Mouse (Mus musculus) kidney, embryonic 15.5 days (tissue): Measurements from ENCODE around the gene Iars. TPM values are rescaled to one million over a fixed set of nuclear protein-coding genes. Genes with fewer than 3 reads are reported as not detected.

Source experiments
- ATAC-seq: fragments of 200-750 bp; cut with Nextera tagmentation; replicated peaks from 2 replicates; pipeline ENCODE4 v1.8.0; 2017; ENCODE audit warnings: moderate TSS enrichment; ENCODE audit not compliant: low FRiP score
- H3K27ac ChIP-seq: fragments of 300-500 bp; sonication (generic); 2 replicates; pipeline ENCODE4 v1.5.1; 2015; ENCODE audit warnings: mild to moderate bottlenecking, inconsistent platforms
- H3K27me3 ChIP-seq: fragments of 300-500 bp; sonication (generic); 2 replicates; pipeline ENCODE4 v1.6.1; 2015; ENCODE audit warnings: inconsistent platforms
- H3K36me3 ChIP-seq: fragments of 300-500 bp; sonication (generic); 2 replicates; pipeline ENCODE4 v1.6.1; 2015; ENCODE audit warnings: inconsistent platforms
- H3K4me1 ChIP-seq: fragments of 300-500 bp; sonication (generic); 2 replicates; pipeline ENCODE4 v1.6.1; 2015; ENCODE audit warnings: inconsistent platforms
- H3K4me2 ChIP-seq: fragments of 300-500 bp; sonication (generic); 2 replicates; pipeline ENCODE4 v1.6.1; 2015; ENCODE audit warnings: moderate library complexity, mild to moderate bottlenecking, inconsistent platforms
- H3K4me3 ChIP-seq: fragments of 300-500 bp; sonication (generic); replicated peaks from 2 replicates; pipeline ENCODE4 v1.5.1; 2015; ENCODE audit warnings: mild to moderate bottlenecking, inconsistent platforms
- H3K9ac ChIP-seq: fragments of 300-500 bp; sonication (generic); 2 replicates; pipeline ENCODE4 v1.6.1; 2015; ENCODE audit warnings: mild to moderate bottlenecking, inconsistent platforms
- H3K9me3 ChIP-seq: fragments of 300-500 bp; sonication (generic); replicated peaks from 2 replicates; pipeline ENCODE4 v1.6.1; 2016; ENCODE audit warnings: inconsistent platforms
- WGBS: fragments of 180-500 bp; shearing (Covaris S2); methylation state at CpG from one replicate; pipeline ENCODE4 v1.1.7; 2015; ENCODE audit warnings: mixed read lengths; 5-methylcytosine and 5-hydroxymethylcytosine counted together
- polyA plus RNA-seq: library from polyadenylated mRNA; unstranded; fragments of >200 nt; fragmentation: Nextera tagmentation; extraction: Ambion mirVana; gene quantifications from 2 replicates; pipeline ENCODE4 v1.2.1, GENCODE M21; 2015

Iars gene
- 83.0 and 83.7 TPM in 2 replicates for polyA plus RNA-seq

- Histone ChIP-seq H3K4me3 (peak within 1 kb of the TSS; percentile 94), H3K36me3 (peaks cover 24% of the 10 kb centered on the region), H3K9me3 (no peaks in the 10 kb centered on the region), H3K4me1 (peaks cover 18% of the 10 kb centered on the region), H3K9ac (peak within 1 kb of the TSS; percentile 88), H3K4me2 (peak within 1 kb of the TSS; percentile 84), H3K27ac (peak within 1 kb of the TSS; percentile 84), H3K27me3 (no peaks in the 10 kb centered on the region)
- ATAC-seq, result peak; percentile 100
- WGBS, result 5% methylated on average over 26 of the region's 26 CpGs
Observed at GRCm38 (mm10) chr13:49681351-49682232, at the start of gene Iars. Iars (plus strand) TSS chr13:49682100.

GRCm38 (mm10) chr13:49639965-49640364, 41.9 kb upstream of the Iars start:
- Histone ChIP-seq H3K36me3 (peaks cover 13% of the 10 kb centered on the region), H3K4me2 (no peak overlapping the region), H3K27me3 (no peaks in the 10 kb centered on the region), H3K27ac (no peak overlapping the region), H3K9ac (no peak overlapping the region), H3K9me3 (no peaks in the 10 kb centered on the region), H3K4me1 (no peaks in the 10 kb centered on the region), H3K4me3 (no peak overlapping the region)
- no peak for ATAC-seq
- 94% methylated on average over 2 of the region's 2 CpGs for WGBS

- H3K9ac ChIP-seq, result no peak overlapping the region
- no peak for ATAC-seq
- no peak overlapping the region for H3K4me2 ChIP-seq
- no peak overlapping the region for H3K4me3 ChIP-seq
- WGBS, result 78% methylated on average over 6 of the region's 6 CpGs
- H3K27ac ChIP-seq, result no peak overlapping the region
- no peaks in the 10 kb centered on the region for H3K27me3 ChIP-seq
- no peaks in the 10 kb centered on the region for H3K4me1 ChIP-seq
- H3K9me3 ChIP-seq, result no peaks in the 10 kb centered on the region
- peaks cover 9% of the 10 kb centered on the region; the same call in 1 of the 2 replicates for H3K36me3 ChIP-seq
Observed at GRCm38 (mm10) chr13:49642650-49643049, 39.2 kb upstream of the Iars start.

GRCm38 (mm10) chr13:49643669-49644362, 38.1 kb upstream of the Iars start:
- no peak overlapping the region for H3K9ac ChIP-seq
- H3K36me3 ChIP-seq, result peaks cover 13% of the 10 kb centered on the region
- no peak overlapping the region for H3K4me2 ChIP-seq
- no peak overlapping the region for H3K4me3 ChIP-seq
- no peaks in the 10 kb centered on the region for H3K4me1 ChIP-seq
- H3K27me3 ChIP-seq, result no peaks in the 10 kb centered on the region
- ATAC-seq, result no peak
- H3K27ac ChIP-seq, result no peak overlapping the region
- H3K9me3 ChIP-seq, result no peaks in the 10 kb centered on the region

GRCm38 (mm10) chr13:49644731-49645529, 37.0 kb upstream of the Iars start:
- Histone ChIP-seq H3K4me3 (no peak overlapping the region), H3K9ac (no peak overlapping the region), H3K27me3 (no peaks in the 10 kb centered on the region), H3K4me2 (no peak overlapping the region), H3K4me1 (no peaks in the 10 kb centered on the region), H3K36me3 (peaks cover 7% of the 10 kb centered on the region), H3K27ac (no peak overlapping the region), H3K9me3 (no peaks in the 10 kb centered on the region)
- no peak for ATAC-seq
- 83% methylated on average over 2 of the region's 2 CpGs for WGBS

GRCm38 (mm10) chr13:49646019-49646418, 35.9 kb upstream of the Iars start:
- Histone ChIP-seq H3K4me1 (no peaks in the 10 kb centered on the region), H3K9ac (no peak overlapping the region), H3K9me3 (no peaks in the 10 kb centered on the region), H3K4me3 (no peak overlapping the region), H3K4me2 (no peak overlapping the region), H3K27me3 (no peaks in the 10 kb centered on the region), H3K36me3 (peaks cover 4% of the 10 kb centered on the region; the same call in 1 of the 2 replicates), H3K27ac (no peak overlapping the region)
- ATAC-seq, result no peak
- 91% methylated on average over 1 of the region's 1 CpGs for WGBS

GRCm38 (mm10) chr13:49651136-49651535, 30.8 kb upstream of the Iars start:
- H3K27me3 ChIP-seq, result no peaks in the 10 kb centered on the region
- 59% methylated on average over 2 of the region's 2 CpGs for WGBS
- H3K36me3 ChIP-seq, result peaks cover 8% of the 10 kb centered on the region; the same call in 1 of the 2 replicates
- ATAC-seq, result no peak
- peak overlapping the region; percentile 87 for H3K4me2 ChIP-seq
- peak overlapping the region; percentile 91; the same call in 1 of the 2 replicates for H3K4me3 ChIP-seq
- no peaks in the 10 kb centered on the region for H3K9me3 ChIP-seq
- H3K9ac ChIP-seq, result no peak overlapping the region
- H3K27ac ChIP-seq, result no peak overlapping the region
- peaks cover 22% of the 10 kb centered on the region for H3K4me1 ChIP-seq

GRCm38 (mm10) chr13:49651781-49652351, 30.0 kb upstream of the Iars start:
- Histone ChIP-seq H3K36me3 (peaks cover 9% of the 10 kb centered on the region; the same call in 1 of the 2 replicates), H3K4me2 (peak overlapping the region; percentile 87), H3K4me1 (peaks cover 22% of the 10 kb centered on the region), H3K4me3 (peak overlapping the region; percentile 91), H3K27ac (no peak overlapping the region), H3K9me3 (no peaks in the 10 kb centered on the region), H3K27me3 (no peaks in the 10 kb centered on the region), H3K9ac (peak overlapping the region; percentile 69)
- 3% methylated on average over 4 of the region's 4 CpGs for WGBS
- no peak for ATAC-seq

GRCm38 (mm10) chr13:49652481-49653179, 29.3 kb upstream of the Iars start, which contains the start of the genes Cenpp and Nol8:
Cenpp (minus strand) TSS chr13:49652785.
Nol8 (plus strand) TSS chr13:49653078.
- Histone ChIP-seq H3K36me3 (peaks cover 16% of the 10 kb centered on the region; the same call in 1 of the 2 replicates), H3K4me1 (peaks cover 22% of the 10 kb centered on the region), H3K9me3 (no peaks in the 10 kb centered on the region), H3K4me3 (peak within 1 kb of the TSS; percentile 91), H3K27me3 (no peaks in the 10 kb centered on the region), H3K4me2 (peak within 1 kb of the TSS; percentile 87), H3K27ac (peak within 1 kb of the TSS; percentile 81), H3K9ac (peak within 1 kb of the TSS; percentile 69)
- under 1% methylated on average over 68 of the region's 68 CpGs for WGBS
- peak; percentile 99 for ATAC-seq

- Histone ChIP-seq H3K4me3 (peak overlapping the region; percentile 91), H3K9ac (peak overlapping the region; percentile 54), H3K9me3 (no peaks in the 10 kb centered on the region), H3K36me3 (peaks cover 14% of the 10 kb centered on the region; the same call in 1 of the 2 replicates), H3K4me2 (peak overlapping the region; percentile 87), H3K27ac (peak overlapping the region; percentile 81), H3K27me3 (no peaks in the 10 kb centered on the region), H3K4me1 (peaks cover 22% of the 10 kb centered on the region)
- ATAC-seq, result peak; percentile 85
- WGBS, result under 1% methylated on average over 16 of the region's 16 CpGs
Observed at GRCm38 (mm10) chr13:49653180-49653541, 28.7 kb upstream of the Iars start.

GRCm38 (mm10) chr13:49677793-49678192, 4.1 kb upstream of the Iars start:
- ATAC-seq, result no peak
- no peaks in the 10 kb centered on the region for H3K27me3 ChIP-seq
- no peaks in the 10 kb centered on the region for H3K9me3 ChIP-seq
- 84% methylated on average over 2 of the region's 2 CpGs for WGBS
- H3K36me3 ChIP-seq, result peaks cover 55% of the 10 kb centered on the region
- H3K4me2 ChIP-seq, result no peak overlapping the region
- H3K4me3 ChIP-seq, result no peak overlapping the region
- H3K27ac ChIP-seq, result no peak overlapping the region
- no peak overlapping the region for H3K9ac ChIP-seq
- H3K4me1 ChIP-seq, result peaks cover 9% of the 10 kb centered on the region
